Mouse (Mus musculus): ENCODE results near the gene Fdps.

DNA sequence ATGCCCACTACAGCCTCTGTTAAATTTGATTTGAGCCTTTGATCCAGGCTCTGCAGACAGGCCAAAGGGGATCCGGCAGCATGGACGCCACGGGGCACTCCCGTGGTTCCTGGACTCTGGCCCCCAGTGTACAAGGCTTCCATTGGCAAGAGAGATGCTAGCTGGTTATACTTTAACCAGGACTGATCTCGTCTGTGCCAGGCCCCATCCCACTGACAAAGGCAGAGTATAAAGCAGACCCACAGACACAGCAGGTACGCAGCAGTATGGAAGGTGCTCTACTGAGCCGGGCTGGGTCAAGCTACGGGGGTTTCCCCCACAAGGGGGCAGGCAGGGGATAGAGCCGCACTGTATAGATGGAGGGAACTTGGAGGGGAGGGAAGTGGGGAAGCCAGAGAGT lies 34.6 kb upstream of the Fdps start:
- TF ChIP-seq CHD2 (IDR thresholded peaks at IDR 0.05; ENCODE audit: low read depth, low read length) = no peak
- no peak for TF ChIP-seq ZNF384 (IDR thresholded peaks at IDR 0.05; ENCODE audit: low read depth, low read length)
- TF ChIP-seq HCFC1 (IDR thresholded peaks at IDR 0.05; ENCODE audit: borderline replicate concordance, insufficient read depth, low read length) = no peak
- TF ChIP-seq ZC3H11A (IDR thresholded peaks at IDR 0.05; ENCODE audit: borderline replicate concordance, low read depth, low read length) = no peak

All from ES-E14 (cell line).